ENCODE assay signal across 12 mouse cellular contexts in genomic region chr8:92380571-92380970, GRCm38 (mm10). TPM values are rescaled to one million over a fixed set of nuclear protein-coding genes. Genes with fewer than 3 reads are reported as not detected.
DNase-seq lines count a peak whose midpoint lies in the region; TF ChIP-seq lines count a peak whose summit lies in the region.
"Had no signal": no experiment of that assay in that cellular context is flagged by ENCODE, and none has a peak within 500 bp of the region (broad histone marks: within the 10 kb centered on the region; RNA-seq: fewer than 3 reads in every experiment).

No protein-coding gene starts in this region.

- no peak overlapping the region for H3K4me3 ChIP-seq in C2C12 (ENCODE audit: insufficient read depth, poor library complexity, severe bottlenecking)
- H3K4me3 ChIP-seq in lung, adult 2 months (replicated peaks; ENCODE audit: extremely low read depth, low read depth, low read length), result no peak overlapping the region
- H3K4me3 ChIP-seq: hindbrain, embryonic 10.5 days; midbrain, embryonic 12.5 days had no signal

- intact Hi-C loops in left cerebral cortex, postnatal 4 days (cut with DNase I), result no loop called here

- H3K79me3 ChIP-seq in C2C12 (ENCODE audit: low read depth), result no peaks in the 10 kb centered on the region

- no peaks in the 10 kb centered on the region for H3K79me2 ChIP-seq in C2C12 (ENCODE audit: control insufficient read depth, insufficient read depth)

- no peak for TF ChIP-seq POLR2A in lung, adult 2 months (IDR thresholded peaks at IDR 0.05; ENCODE audit: borderline replicate concordance, extremely low read depth, low read depth, low read length)

- no peaks in the 10 kb centered on the region for H3K36me3 ChIP-seq in C2C12 (ENCODE audit: control insufficient read depth, insufficient read depth)
- H3K36me3 ChIP-seq: hindbrain, embryonic 10.5 days; midbrain, embryonic 12.5 days had no signal

- H3K27me3 ChIP-seq in C2C12 (ENCODE audit: control insufficient read depth, insufficient read depth, insufficient read length), result no peaks in the 10 kb centered on the region

- DNase-seq in adrenal gland, postnatal 14 days, result peak; percentile 31
- DNase-seq in adrenal gland, adult 8-10 months, result no peak
- peak; percentile 24 for DNase-seq in kidney, adult 9 months
- no peak for DNase-seq in kidney, adult 11 months
- peak; percentile 24 for DNase-seq in lung, adult 2 months
- no peak for DNase-seq in cerebellum, postnatal 36 days
- no peak for DNase-seq in left cerebral cortex, postnatal 4 days
- DNase-seq: embryo, embryonic 11 days; forebrain, postnatal 0 days had no signal

- H3K4me1 ChIP-seq in lung, adult 2 months (ENCODE audit: control insufficient read depth, insufficient read depth, low read length), result no peaks in the 10 kb centered on the region

- peak; percentile 44 for TF ChIP-seq CTCF in C2C12 (IDR thresholded peaks at IDR 0.05; ENCODE audit: control insufficient read depth, insufficient read depth, insufficient read length)
- peak; percentile 57 for TF ChIP-seq CTCF in lung, adult 2 months (IDR thresholded peaks at IDR 0.05; ENCODE audit: insufficient read depth, low read length)

- H3ac ChIP-seq in C2C12 (ENCODE audit: control insufficient read depth, insufficient read length, low read depth), result no peak overlapping the region

- 37% methylated on average over 2 of the region's 2 CpGs for WGBS in lung, adult 2 months

TF ChIP-seq in C2C12, 6 proteins besides CTCF, POLR2A, EP300 and RAD21:
- TF ChIP-seq MYOG (IDR thresholded peaks at IDR 0.05; ENCODE audit: control insufficient read depth, extremely low read depth, insufficient read length), result no peak
- no peak for TF ChIP-seq MYOD1 (IDR thresholded peaks at IDR 0.05; ENCODE audit: control insufficient read depth, insufficient read length, low read depth)
- TF ChIP-seq MAX (IDR thresholded peaks at IDR 0.05), result no peak
- no peak for TF ChIP-seq FOSL1 (IDR thresholded peaks at IDR 0.05; ENCODE audit: insufficient read depth, low read length, poor library complexity, severe bottlenecking)
- TF ChIP-seq USF1 (IDR thresholded peaks at IDR 0.05; ENCODE audit: low read depth), result no peak
- TF ChIP-seq CEBPB (IDR thresholded peaks at IDR 0.05; ENCODE audit: low read depth), result no peak

RNA-seq across cellular contexts. Expression of gene Irx5, which starts 23.1 kb away (rescaled TPM):
- 1.5 and 1.7 TPM in 2 replicates for total RNA-seq in adrenal gland, postnatal 14 days (2021)
- total RNA-seq in adrenal gland, adult 8-10 months (2022), result 1 to 10 TPM; 2.0 to 2.4 (median 2.3) TPM
- polyA plus RNA-seq in C2C12 (2012; fragmentation: generic; extraction: Trizol), result 4.9 TPM
- polyA plus RNA-seq in lung, adult 2 months (2012; rRNA removed), result 34.3 and 43.7 TPM in 2 replicates
- not detected for total RNA-seq in left cerebral cortex, postnatal 4 days (2021)

Comparison
In these comparisons a context has a peak if more than half of its experiments do, and no peak if none do; other contexts are left out.
1. DNase-seq: peak in adrenal gland, postnatal 14 days (single experiment), kidney, adult 9 months (single experiment) and lung, adult 2 months (single experiment); none in adrenal gland, adult 8-10 months (single experiment), kidney, adult 11 months (single experiment), cerebellum, postnatal 36 days (0 of 2) and left cerebral cortex, postnatal 4 days (single experiment).